Mouse (Mus musculus): ENCODE measurements at regions not wholly inside any gene's neighbourhood (a gene's known extent, or its start where the extent isn't known, plus 50 kb on each side); places are given as distances from the start of the nearest gene placed in this dataset.

DNA sequence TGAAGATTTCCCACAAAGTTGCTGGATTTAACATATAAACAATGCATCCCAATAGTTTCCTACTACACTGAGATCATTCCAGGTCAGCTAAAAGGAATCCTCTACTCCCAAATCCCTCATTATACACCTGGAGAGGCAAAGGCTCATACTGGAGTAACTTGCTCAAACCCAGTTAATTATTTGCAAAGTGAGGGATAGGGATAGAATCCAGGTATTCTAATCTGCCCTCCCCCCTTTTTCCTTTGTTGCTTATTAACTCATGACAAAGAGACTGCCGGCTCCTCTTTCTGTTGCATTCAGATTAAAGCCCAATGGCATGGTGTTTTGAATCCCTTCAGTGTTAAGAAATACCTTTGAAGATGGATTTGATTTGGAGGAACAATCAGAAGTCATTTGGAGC, 308.4 kb downstream of the Epha4 start:
- TF ChIP-seq CTCF (IDR thresholded peaks at IDR 0.05; ENCODE audit: low read depth), result no peak
- TF ChIP-seq EP300 (IDR thresholded peaks at IDR 0.05; ENCODE audit: low read depth), result no peak

Measured in liver, postnatal 0 days (tissue).